Mouse (Mus musculus) neural tube, embryonic 12.5 days (tissue): Measurements from ENCODE around the gene Wdr59. TPM values are rescaled to one million over a fixed set of nuclear protein-coding genes. Genes with fewer than 3 reads are reported as not detected.

Experiments used
- ATAC-seq: fragments of 200-750 bp; cut with Nextera tagmentation; 2 replicates; pipeline ENCODE4 v1.8.0; 2017; ENCODE audit warnings: low read depth, mild to moderate bottlenecking, moderate TSS enrichment, moderate library complexity; ENCODE audit not compliant: low FRiP score
- H3K27ac ChIP-seq: fragments of 300-500 bp; sonication (generic); 2 replicates; pipeline ENCODE4 v1.5.1; 2016
- H3K27me3 ChIP-seq: fragments of 300-500 bp; sonication (generic); replicated peaks from 2 replicates; pipeline ENCODE4 v1.6.1; 2016; ENCODE audit warnings: mild to moderate bottlenecking
- H3K36me3 ChIP-seq: fragments of 300-500 bp; sonication (generic); 2 replicates; pipeline ENCODE4 v1.6.1; 2016; ENCODE audit warnings: mild to moderate bottlenecking
- H3K4me1 ChIP-seq: fragments of 300-500 bp; sonication (generic); 2 replicates; pipeline ENCODE4 v1.6.1; 2016
- H3K4me2 ChIP-seq: fragments of 300-500 bp; sonication (generic); replicated peaks from 2 replicates; pipeline ENCODE4 v1.6.1; 2016; ENCODE audit warnings: mild to moderate bottlenecking
- H3K4me3 ChIP-seq: fragments of 300-500 bp; sonication (generic); 2 replicates; pipeline ENCODE4 v1.5.1; 2016
- H3K9ac ChIP-seq: fragments of 300-500 bp; sonication (generic); 2 replicates; pipeline ENCODE4 v1.6.1; 2016; ENCODE audit warnings: mild to moderate bottlenecking
- H3K9me3 ChIP-seq: fragments of 300-500 bp; sonication (generic); 2 replicates; pipeline ENCODE4 v1.6.1; 2016; ENCODE audit warnings: mild to moderate bottlenecking
- WGBS: fragments of 180-500 bp; shearing (Covaris S2); methylation state at CpG from one replicate; pipeline ENCODE4 v1.1.7; 2016; 5-methylcytosine and 5-hydroxymethylcytosine counted together
- polyA plus RNA-seq: library from polyadenylated mRNA; unstranded; fragments of >200 nt; fragmentation: Nextera tagmentation; extraction: Ambion mirVana; gene quantifications from 2 replicates; pipeline ENCODE4 v1.2.1, GENCODE M21; 2016

Wdr59 gene
- polyA plus RNA-seq, 1 experiment from 2014 or later: 6.8 TPM

DNA sequence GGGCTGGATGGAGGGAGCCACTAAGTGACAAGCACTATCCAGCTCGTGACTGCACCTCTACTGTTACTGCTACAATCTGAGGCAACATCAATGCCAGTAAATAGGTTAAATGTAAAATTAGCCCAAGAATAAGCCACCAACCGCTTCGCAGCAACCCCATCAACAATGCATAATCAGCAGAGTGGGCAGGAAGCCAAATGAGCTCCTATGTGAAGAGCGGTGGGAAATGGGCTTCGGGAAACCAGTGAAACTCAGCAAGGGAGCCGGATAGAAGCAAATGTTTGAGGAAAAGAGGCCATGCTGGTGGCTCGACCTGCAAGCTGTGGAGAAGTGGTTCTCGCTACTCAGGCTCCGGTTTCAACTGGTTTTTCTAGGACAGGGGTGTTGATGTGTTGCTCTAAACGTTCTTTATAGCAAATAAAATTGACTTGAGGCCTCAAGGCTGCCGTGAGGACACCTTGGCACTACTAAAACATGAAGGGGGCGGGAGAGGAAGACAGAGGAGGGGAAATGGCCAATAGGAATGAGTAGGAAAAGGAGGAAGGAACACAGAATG lies 50.3 kb downstream of the Wdr59 start:
- WGBS: 86% methylated on average over 12 of the region's 12 CpGs
- no peak overlapping the region for H3K27ac ChIP-seq
- no peak overlapping the region for H3K4me3 ChIP-seq
- H3K4me1 ChIP-seq: 0 out of 2 replicates have a peak, but pooled peaks cover 5% of the 10 kb centered on the region
- H3K4me2 ChIP-seq: no peak overlapping the region
- no peaks in the 10 kb centered on the region for H3K27me3 ChIP-seq
- peaks cover 11% of the 10 kb centered on the region; the same call in 1 of the 2 replicates for H3K36me3 ChIP-seq
- ATAC-seq: no peak
- H3K9ac ChIP-seq: no peak overlapping the region
- H3K9me3 ChIP-seq: no peaks in the 10 kb centered on the region

DNA sequence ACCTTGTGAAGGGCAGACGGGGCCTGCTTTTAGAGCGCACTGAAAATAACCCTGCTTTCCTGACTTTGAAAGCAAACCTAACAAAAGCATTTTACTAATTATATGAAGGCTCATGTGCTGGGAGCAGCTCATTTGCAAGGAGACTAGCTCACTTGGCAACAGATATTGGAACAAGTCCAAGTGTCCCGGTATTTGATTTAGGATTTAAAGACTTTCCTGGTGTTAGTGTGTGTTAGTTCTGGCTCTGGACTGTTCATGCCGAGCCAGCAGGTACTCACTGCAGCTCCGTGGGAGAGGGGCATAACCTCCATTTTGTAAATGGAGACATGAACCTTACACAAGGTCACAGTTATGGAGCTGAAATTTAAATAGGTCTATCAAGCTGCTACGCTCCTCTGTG lies 52.9 kb downstream of the Wdr59 start:
- no peaks in the 10 kb centered on the region for H3K27me3 ChIP-seq
- H3K9me3 ChIP-seq: no peaks in the 10 kb centered on the region
- no peak overlapping the region for H3K9ac ChIP-seq
- peaks cover 13% of the 10 kb centered on the region; the same call in 1 of the 2 replicates for H3K36me3 ChIP-seq
- WGBS: 61% methylated on average over 6 of the region's 6 CpGs
- no peak overlapping the region for H3K4me3 ChIP-seq
- no peak for ATAC-seq
- H3K4me2 ChIP-seq: no peak overlapping the region
- 0 out of 2 replicates have a peak, but pooled peaks cover 5% of the 10 kb centered on the region for H3K4me1 ChIP-seq
- H3K27ac ChIP-seq: no peak overlapping the region

DNA sequence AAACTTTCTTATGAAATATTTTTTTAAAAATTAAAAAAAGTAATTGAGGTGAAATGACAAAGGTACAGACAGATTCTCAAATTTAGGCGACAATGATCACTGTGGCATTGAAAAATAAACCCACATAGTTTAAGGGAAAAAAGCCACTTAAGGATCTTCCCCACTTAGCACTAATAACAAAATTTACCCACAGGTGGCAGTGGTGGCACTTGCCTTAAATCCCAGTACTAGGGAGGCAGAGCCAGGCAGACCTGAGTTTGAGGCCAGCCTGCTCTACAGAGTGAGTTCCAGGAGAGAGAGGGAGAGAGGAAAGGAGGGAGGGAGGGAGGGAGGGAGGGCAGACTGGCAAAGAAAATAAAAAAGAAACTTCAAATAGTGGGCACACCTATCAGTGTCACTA lies 56.6 kb downstream of the Wdr59 start:
- WGBS: 92% methylated on average over 1 of the region's 1 CpGs
- Histone ChIP-seq H3K36me3 (peaks cover 19% of the 10 kb centered on the region), H3K27me3 (no peaks in the 10 kb centered on the region), H3K4me2 (no peak overlapping the region), H3K4me1 (0 out of 2 replicates have a peak, but pooled peaks cover 5% of the 10 kb centered on the region), H3K4me3 (no peak overlapping the region), H3K9me3 (no peaks in the 10 kb centered on the region), H3K27ac (no peak overlapping the region), H3K9ac (no peak overlapping the region)
- ATAC-seq: no peak

DNA sequence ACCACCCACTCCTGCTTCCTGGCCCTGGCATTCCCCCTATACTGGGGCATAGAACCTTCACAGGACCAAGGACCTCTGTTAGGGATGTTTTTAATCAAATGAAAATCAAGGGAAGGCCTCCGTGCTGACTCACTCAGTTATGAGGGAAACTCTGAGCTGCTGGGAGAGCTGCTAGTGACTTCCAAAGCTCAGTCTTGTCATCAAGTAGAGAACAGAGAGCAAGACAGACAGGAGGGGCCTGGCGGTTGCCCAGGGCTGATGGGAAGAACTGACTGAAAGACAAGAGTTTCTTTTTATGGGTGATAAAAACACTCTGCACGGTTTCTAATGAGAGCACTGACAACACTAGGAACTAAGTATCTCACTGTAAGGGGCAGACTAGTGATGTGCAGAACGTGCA lies 57.4 kb downstream of the Wdr59 start:
- H3K9me3 ChIP-seq: no peaks in the 10 kb centered on the region
- no peak overlapping the region for H3K4me2 ChIP-seq
- no peak overlapping the region for H3K27ac ChIP-seq
- no peak overlapping the region for H3K4me3 ChIP-seq
- H3K9ac ChIP-seq: no peak overlapping the region
- ATAC-seq: no peak
- H3K36me3 ChIP-seq: peaks cover 21% of the 10 kb centered on the region
- H3K27me3 ChIP-seq: no peaks in the 10 kb centered on the region
- 76% methylated on average over 4 of the region's 4 CpGs for WGBS
- 0 out of 2 replicates have a peak, but pooled peaks cover 5% of the 10 kb centered on the region for H3K4me1 ChIP-seq

DNA sequence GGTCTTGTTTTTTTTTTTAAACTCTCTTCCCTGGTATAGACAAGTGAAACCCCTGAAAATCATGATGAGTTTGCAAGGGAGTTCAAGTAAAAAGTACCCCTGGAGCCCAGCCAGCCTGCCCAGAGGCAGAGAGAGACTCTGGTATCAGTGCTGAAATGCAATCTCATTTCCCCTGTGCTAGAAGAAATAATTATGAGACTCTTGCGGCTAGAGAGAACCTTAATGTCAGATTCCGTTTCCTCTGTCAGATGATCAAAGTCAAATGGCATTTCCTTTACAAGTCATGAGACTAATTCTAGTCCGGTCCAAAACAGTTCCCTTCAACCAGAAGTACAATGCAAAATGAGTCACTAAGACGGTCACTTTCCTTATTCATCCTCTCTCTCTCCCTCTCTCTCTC lies 72.2 kb downstream of the Wdr59 start:
- H3K4me3 ChIP-seq: no peak overlapping the region
- H3K27me3 ChIP-seq: no peaks in the 10 kb centered on the region
- no peak for ATAC-seq
- no peaks in the 10 kb centered on the region for H3K4me1 ChIP-seq
- no peak overlapping the region for H3K27ac ChIP-seq
- H3K9ac ChIP-seq: no peak overlapping the region
- H3K4me2 ChIP-seq: no peak overlapping the region
- 81% methylated on average over 4 of the region's 4 CpGs for WGBS
- no peaks in the 10 kb centered on the region for H3K9me3 ChIP-seq
- peaks cover 3% of the 10 kb centered on the region; the same call in 1 of the 2 replicates for H3K36me3 ChIP-seq

DNA sequence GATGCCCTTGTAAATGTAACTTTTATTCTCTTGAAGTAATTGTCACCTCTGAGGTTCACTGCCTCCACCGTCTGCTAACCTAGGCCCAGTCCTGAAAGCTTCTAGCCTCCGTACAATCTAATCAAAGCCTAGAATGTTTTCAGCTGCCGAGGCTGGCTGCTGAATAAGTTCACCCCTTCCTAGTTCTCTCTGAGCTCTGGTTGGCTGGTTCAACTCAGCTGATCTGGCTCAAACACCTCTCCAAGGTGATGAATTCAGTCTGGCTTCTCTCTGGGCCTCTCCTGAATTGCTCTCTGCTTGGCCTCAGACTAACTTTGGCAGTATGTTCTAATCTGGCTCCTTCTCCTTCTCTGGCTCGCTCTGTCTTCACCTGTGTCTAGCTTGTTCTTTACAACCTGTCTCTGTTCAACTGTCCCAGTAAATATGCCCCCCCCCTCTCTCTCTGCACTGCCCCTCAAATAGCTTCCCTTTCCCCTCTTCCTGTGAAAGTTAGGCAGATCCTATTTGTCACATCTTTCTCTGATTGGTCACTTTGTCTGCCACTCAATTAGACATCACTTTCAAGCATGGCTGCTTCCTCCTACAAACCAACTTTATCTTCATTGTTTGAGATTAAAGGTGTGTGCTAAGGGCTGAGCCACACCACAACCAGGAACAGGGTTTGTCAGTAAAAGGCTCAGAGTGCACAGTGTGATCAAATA lies 75.8 kb downstream of the Wdr59 start:
- no peaks in the 10 kb centered on the region for H3K4me1 ChIP-seq
- no peak overlapping the region for H3K9ac ChIP-seq
- H3K4me3 ChIP-seq: no peak overlapping the region
- H3K27ac ChIP-seq: no peak overlapping the region
- peaks cover 3% of the 10 kb centered on the region; the same call in 1 of the 2 replicates for H3K36me3 ChIP-seq
- ATAC-seq: no peak
- H3K27me3 ChIP-seq: no peaks in the 10 kb centered on the region
- WGBS: 73% methylated on average over 4 of the region's 4 CpGs
- no peaks in the 10 kb centered on the region for H3K9me3 ChIP-seq
- H3K4me2 ChIP-seq: no peak overlapping the region

DNA sequence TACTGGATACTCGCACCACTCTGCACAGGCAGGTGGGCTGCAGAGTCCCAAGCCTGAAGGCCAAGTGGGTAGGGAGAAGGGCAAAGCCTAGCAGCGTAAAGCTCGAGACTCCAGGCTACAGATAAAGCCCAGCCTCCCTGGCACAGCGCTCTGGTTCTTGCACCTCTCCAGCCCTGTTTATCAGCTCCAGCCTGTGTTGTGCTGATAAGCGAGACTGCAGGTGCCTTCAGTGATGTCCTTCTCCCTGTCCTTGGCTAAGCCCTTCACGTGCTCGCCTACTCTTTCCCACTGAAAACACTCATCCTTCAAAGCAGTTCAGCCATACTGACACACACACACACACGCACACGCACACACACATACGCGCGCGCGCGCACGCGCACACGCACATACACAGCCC lies 76.3 kb downstream of the Wdr59 start:
- Histone ChIP-seq H3K9ac (no peak overlapping the region), H3K36me3 (no peaks in the 10 kb centered on the region), H3K27ac (no peak overlapping the region), H3K4me3 (no peak overlapping the region), H3K4me1 (no peaks in the 10 kb centered on the region), H3K4me2 (no peak overlapping the region), H3K27me3 (no peaks in the 10 kb centered on the region), H3K9me3 (no peaks in the 10 kb centered on the region)
- 89% methylated on average over 18 of the region's 18 CpGs for WGBS
- no peak for ATAC-seq

DNA sequence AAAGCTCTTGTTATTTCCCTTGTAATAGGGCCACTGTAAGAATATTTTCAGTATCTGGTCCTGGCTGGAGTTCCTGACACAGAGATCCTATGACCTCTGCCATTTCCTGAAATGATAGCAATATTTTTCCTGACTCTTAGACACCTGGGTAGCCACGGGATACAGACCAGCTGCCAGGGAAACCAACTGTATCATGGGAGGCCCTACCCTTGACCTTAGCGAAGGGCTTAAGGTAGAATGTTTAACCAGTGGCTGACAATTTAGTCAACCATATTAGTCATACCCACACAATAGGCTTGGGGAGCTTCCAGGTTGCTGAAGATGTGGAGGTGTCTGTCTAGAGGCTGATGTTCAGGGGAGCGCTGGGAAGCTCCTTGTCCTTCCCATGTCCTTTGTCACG lies 77.6 kb downstream of the Wdr59 start:
- WGBS: 87% methylated on average over 4 of the region's 4 CpGs
- Histone ChIP-seq H3K9me3 (no peaks in the 10 kb centered on the region), H3K9ac (no peak overlapping the region), H3K27me3 (no peaks in the 10 kb centered on the region), H3K4me2 (no peak overlapping the region), H3K4me1 (no peaks in the 10 kb centered on the region), H3K27ac (no peak overlapping the region), H3K4me3 (no peak overlapping the region), H3K36me3 (no peaks in the 10 kb centered on the region)
- no peak for ATAC-seq

DNA sequence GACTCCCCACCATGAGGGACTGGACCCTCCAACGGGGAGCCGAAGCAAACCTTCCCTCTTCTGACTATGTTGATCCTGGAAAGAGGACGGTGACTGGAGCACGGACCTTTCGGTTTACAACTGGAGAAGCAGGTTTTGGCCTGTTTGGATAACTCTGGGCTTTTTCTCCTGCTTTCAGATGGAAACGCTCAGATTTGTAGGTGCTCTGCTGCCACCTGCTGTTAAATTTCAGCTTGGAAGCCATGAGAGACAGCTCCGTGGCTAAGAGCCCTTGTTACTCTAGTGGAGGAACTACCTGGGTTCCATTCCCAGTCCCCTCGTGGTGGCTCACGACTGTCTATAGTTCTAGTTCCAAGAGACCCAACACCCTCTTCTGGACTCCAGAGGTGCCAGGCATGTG lies 82.7 kb downstream of the Wdr59 start:
- ATAC-seq: no peak
- no peak overlapping the region for H3K27ac ChIP-seq
- no peak overlapping the region for H3K9ac ChIP-seq
- no peaks in the 10 kb centered on the region for H3K27me3 ChIP-seq
- H3K4me1 ChIP-seq: no peaks in the 10 kb centered on the region
- no peaks in the 10 kb centered on the region for H3K9me3 ChIP-seq
- WGBS: 26% methylated on average over 9 of the region's 9 CpGs
- H3K4me2 ChIP-seq: no peak overlapping the region
- no peak overlapping the region for H3K4me3 ChIP-seq
- H3K36me3 ChIP-seq: no peaks in the 10 kb centered on the region

DNA sequence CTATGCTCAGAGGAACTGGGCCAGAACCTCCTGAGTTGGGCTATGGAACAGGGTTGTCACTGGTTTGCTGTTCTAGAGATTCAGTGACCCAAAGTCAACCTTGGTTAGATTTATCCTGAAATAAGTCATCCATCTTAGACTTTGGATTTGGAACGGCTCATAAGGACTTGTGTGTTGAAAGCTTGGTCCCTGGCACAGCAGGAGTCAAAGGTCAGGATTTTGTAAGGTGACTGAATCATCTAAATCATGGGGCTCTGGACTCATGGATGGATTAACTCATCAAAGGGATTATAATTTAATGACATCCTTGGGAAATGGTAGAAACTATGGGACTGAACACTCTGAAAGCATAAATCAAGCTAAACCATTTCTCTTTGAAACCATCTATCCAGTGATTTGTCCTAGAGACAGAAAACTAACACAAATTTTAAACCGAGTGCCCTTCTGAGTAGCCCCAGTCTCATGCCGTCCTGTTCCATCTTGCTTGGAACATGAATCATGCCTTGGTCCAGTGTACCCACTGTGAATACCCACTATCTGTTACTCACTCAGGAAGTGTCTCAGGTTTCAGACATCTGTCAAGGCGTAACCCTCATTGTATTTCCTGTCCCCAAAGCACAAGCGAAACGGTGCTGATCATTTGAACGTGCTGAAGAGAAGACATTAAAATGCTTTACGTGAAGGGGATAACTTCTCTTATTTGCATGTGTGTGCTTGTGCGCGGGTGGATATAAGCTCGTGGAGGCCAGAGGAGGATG lies 86.6 kb downstream of the Wdr59 start:
- H3K9ac ChIP-seq: no peak overlapping the region
- no peaks in the 10 kb centered on the region for H3K36me3 ChIP-seq
- ATAC-seq: no peak
- no peak overlapping the region for H3K27ac ChIP-seq
- no peaks in the 10 kb centered on the region for H3K9me3 ChIP-seq
- no peaks in the 10 kb centered on the region for H3K27me3 ChIP-seq
- H3K4me3 ChIP-seq: no peak overlapping the region
- no peak overlapping the region for H3K4me2 ChIP-seq
- H3K4me1 ChIP-seq: no peaks in the 10 kb centered on the region
- WGBS: 66% methylated on average over 11 of the region's 11 CpGs

DNA sequence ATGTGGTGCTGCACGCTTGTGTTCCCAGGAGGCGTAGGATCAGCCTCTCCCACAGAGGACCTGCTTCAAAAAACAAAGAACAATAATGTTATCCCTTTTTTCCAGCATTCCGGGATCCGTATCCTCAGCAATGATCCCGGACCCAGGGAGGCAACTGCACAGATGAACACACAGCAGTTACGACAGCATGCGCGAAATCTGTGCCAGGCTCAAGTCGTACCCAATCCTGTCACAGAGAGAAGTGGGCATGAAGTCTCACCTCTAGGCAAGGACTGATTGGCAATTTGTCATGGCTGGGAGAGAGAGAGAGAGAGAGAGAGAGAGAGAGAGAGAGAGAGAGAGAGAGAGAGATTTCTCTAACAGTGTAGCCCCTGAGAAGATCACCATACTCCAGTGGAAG lies 97.2 kb downstream of the Wdr59 start:
- no peak overlapping the region for H3K4me2 ChIP-seq
- no peak overlapping the region for H3K4me3 ChIP-seq
- no peak overlapping the region for H3K27ac ChIP-seq
- 0 out of 2 replicates have a peak, but pooled peaks cover 2% of the 10 kb centered on the region for H3K27me3 ChIP-seq
- H3K4me1 ChIP-seq: no peaks in the 10 kb centered on the region
- no peak for ATAC-seq
- 92% methylated on average over 9 of the region's 9 CpGs for WGBS
- no peaks in the 10 kb centered on the region for H3K9me3 ChIP-seq
- no peak overlapping the region for H3K9ac ChIP-seq
- H3K36me3 ChIP-seq: no peaks in the 10 kb centered on the region

DNA sequence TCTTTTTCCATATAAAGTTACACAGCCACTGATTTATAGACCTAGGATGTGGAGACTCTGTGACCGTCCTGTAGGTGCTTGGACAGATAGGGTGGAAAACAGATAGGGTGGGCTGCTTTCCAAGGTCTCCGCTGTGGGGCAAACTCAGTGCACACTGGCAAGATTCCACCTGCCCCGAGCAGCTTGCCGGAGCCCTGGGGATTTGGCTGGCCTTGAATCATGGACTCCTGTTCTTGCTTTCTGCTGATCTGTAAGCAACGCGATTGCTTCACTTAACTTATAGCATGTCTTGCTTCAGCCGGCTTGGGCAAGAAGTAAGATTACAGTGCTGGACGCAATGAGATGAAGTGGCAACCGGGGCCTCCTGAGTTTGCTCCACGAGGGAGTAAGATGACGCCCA lies 97.7 kb downstream of the Wdr59 start:
- 88% methylated on average over 11 of the region's 11 CpGs for WGBS
- Histone ChIP-seq H3K27ac (no peak overlapping the region), H3K4me2 (no peak overlapping the region), H3K4me1 (no peaks in the 10 kb centered on the region), H3K9ac (no peak overlapping the region), H3K27me3 (0 out of 2 replicates have a peak, but pooled peaks cover 2% of the 10 kb centered on the region), H3K36me3 (no peaks in the 10 kb centered on the region), H3K9me3 (no peaks in the 10 kb centered on the region), H3K4me3 (no peak overlapping the region)
- ATAC-seq: no peak
